In the genomic region with DNA sequence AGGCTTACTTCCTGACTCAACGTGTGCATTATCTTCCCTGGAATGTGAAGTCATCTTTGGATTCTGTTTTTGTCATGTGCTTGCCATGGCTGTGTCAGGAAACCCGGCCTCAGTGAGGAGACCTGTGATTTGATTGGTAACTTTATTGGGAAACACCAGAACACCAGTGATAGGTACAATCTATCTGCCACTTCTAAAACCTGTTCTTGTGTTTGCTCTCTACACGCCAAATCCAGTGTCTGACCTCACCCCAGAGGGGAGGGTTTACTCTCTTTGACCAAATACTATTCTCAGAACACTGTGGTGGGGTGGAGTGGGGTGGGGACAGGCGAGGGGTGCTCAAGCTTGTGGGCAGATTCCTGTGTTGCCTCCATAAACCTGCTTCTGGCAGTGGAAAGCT, we compare ENCODE assay signal across 1 mouse cellular context.
TF ChIP-seq lines count a peak whose summit lies in the region.

No protein-coding gene starts in this region.

TF ChIP-seq in myocyte, 11 proteins besides CTCF, POLR2A, EP300 and RAD21 (continued from another document):
- no peak for TF ChIP-seq CEBPB (IDR thresholded peaks at IDR 0.05; ENCODE audit: insufficient read depth, poor library complexity, severe bottlenecking)
- no peak for TF ChIP-seq USF1 (IDR thresholded peaks at IDR 0.05; ENCODE audit: low read depth)
TF ChIP-seq in myocyte: peak in this region for 0.
